Mouse (Mus musculus) small intestine, adult 2 months (tissue): Measurements from ENCODE around the gene Erp27.

Experiments used
- CTCF ChIP-seq: fragments of 200-500 bp; IDR thresholded peaks from 2 replicates; pipeline ENCODE4 v1.5.1; 2012; ENCODE audit warnings: low read depth, mild to moderate bottlenecking, control low read depth, inconsistent platforms, low read length, moderate library complexity, mixed read lengths; ENCODE audit not compliant: insufficient replicate concordance, insufficient read length; ENCODE audit errors: extremely low read depth
- POLR2A ChIP-seq: fragments of 200-500 bp; IDR thresholded peaks from 2 replicates; pipeline ENCODE4 v1.6.1; 2012; ENCODE audit warnings: low read depth, mild to moderate bottlenecking, control low read depth, inconsistent platforms, low read length, moderate library complexity

DNA sequence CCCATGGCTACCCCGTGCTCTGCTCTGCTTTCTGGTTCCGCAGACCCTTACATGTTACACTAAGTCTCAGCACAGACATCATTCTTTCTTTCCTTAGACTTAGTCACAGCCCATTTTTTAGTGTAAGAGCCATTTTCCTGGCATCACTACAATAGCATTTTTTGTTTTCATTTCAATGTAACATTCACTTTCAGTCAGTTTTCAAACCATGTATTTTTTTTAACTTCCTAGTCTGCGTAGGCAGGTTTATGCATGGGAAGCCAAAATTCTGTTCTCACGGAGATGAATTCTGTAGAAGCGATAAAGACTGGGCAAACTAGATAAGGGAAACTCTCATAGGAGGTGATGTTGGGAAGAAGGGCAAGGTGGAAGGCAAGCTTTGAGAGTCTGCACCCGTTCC, 32.4 kb downstream of the Erp27 start:
- TF ChIP-seq POLR2A = no peak
- no peak for TF ChIP-seq CTCF
